Mouse (Mus musculus): Measurements from ENCODE around the gene Zfhx3.
A peak's percentile ranks its signal among the peaks of the same experiment; 100 is the strongest.

Gene Zfhx3

GRCm38 (mm10) chr8:108909035-108909434 is 966.6 kb downstream of the Zfhx3 start:
- no peak for DNase-seq

- DNase-seq = no peak
These were observed 967.0 kb downstream of the Zfhx3 start for GRCm38 (mm10) chr8:108909455-108909854.

- peak in 1 of 2 experiments; percentile 30 for DNase-seq
These were observed 968.4 kb downstream of the Zfhx3 start for GRCm38 (mm10) chr8:108910843-108911242.

GRCm38 (mm10) chr8:108911511-108911910 is 969.1 kb downstream of the Zfhx3 start:
- DNase-seq = peak; percentile 88 to 89

- no peak for DNase-seq
These were observed 970.6 kb downstream of the Zfhx3 start for GRCm38 (mm10) chr8:108912998-108913397.

- no peak for DNase-seq
These were observed 973.0 kb downstream of the Zfhx3 start for GRCm38 (mm10) chr8:108915425-108915824.

- DNase-seq = no peak
These were observed 973.4 kb downstream of the Zfhx3 start for GRCm38 (mm10) chr8:108915876-108916275.

- DNase-seq = no peak
These were observed 977.7 kb downstream of the Zfhx3 start for GRCm38 (mm10) chr8:108920151-108920550.

GRCm38 (mm10) chr8:108923161-108923560 is 980.7 kb downstream of the Zfhx3 start:
- DNase-seq = peak; percentile 33 to 41

GRCm38 (mm10) chr8:108924526-108924925 is 982.1 kb downstream of the Zfhx3 start:
- no peak for DNase-seq

- no peak for DNase-seq
These were observed 983.7 kb downstream of the Zfhx3 start for GRCm38 (mm10) chr8:108926106-108926505.

- no peak for DNase-seq
These were observed 988.2 kb downstream of the Zfhx3 start for GRCm38 (mm10) chr8:108930635-108931034.

GRCm38 (mm10) chr8:108931837-108932236 is 989.4 kb downstream of the Zfhx3 start:
- DNase-seq = peak; percentile 29 to 43

GRCm38 (mm10) chr8:108932729-108933128 is 990.3 kb downstream of the Zfhx3 start:
- no peak for DNase-seq

GRCm38 (mm10) chr8:108935834-108936694 is 993.6 kb downstream of the Zfhx3 start:
- DNase-seq = no peak

GRCm38 (mm10) chr8:108936695-108937448 is 994.4 kb downstream of the Zfhx3 start:
- no peak for DNase-seq

GRCm38 (mm10) chr8:108937904-108938455 is 995.5 kb downstream of the Zfhx3 start:
- DNase-seq = no peak

GRCm38 (mm10) chr8:108942686-108943085 is 1000.2 kb downstream of the Zfhx3 start:
- DNase-seq = no peak

GRCm38 (mm10) chr8:108943132-108943531 is 1000.7 kb downstream of the Zfhx3 start:
- no peak for DNase-seq

GRCm38 (mm10) chr8:108944312-108944711 is 1001.9 kb downstream of the Zfhx3 start:
- no peak for DNase-seq

GRCm38 (mm10) chr8:108950311-108950710 is 1007.9 kb downstream of the Zfhx3 start:
- no peak for DNase-seq

GRCm38 (mm10) chr8:108951560-108951959 is 1009.1 kb downstream of the Zfhx3 start:
- DNase-seq = no peak

- DNase-seq = peak; percentile 24 to 29
These were observed 1014.0 kb downstream of the Zfhx3 start for GRCm38 (mm10) chr8:108956416-108956815.

- DNase-seq = no peak
These were observed 1020.1 kb downstream of the Zfhx3 start for GRCm38 (mm10) chr8:108962516-108962915.

All from thymus, postnatal 36 days (tissue).